Comparison of ENCODE assay signal across 8 mouse cellular contexts in the genomic region with DNA sequence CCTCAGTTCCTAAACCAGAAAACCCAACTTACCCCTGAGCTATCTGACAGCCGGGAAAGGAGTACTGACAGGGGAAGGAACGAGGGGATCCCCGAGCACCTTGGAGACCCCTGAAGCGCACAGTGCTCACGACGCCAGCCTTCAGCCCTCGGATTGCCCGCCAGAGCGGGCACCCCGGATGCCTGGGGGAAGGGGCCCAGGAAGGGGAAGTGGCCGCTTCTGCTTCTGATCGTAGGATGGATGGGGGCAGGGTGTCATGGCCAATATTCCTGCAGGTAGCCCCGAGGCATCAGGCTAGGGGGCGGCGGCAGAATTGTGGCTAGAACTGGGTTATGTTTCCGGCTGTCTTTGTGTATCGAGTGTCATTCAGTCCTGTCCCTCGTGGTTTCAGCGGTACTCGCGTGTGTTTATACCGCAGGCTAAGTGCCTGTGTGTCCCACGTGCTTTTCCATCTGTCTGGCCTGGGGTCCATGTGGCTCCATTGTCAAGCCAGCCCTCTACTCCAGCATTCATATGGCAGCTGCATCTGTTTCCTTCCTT. TPM values are rescaled to one million over a fixed set of nuclear protein-coding genes. Genes with fewer than 3 reads are reported as not detected.
DNase-seq lines count a peak whose midpoint lies in the region; ATAC-seq and TF ChIP-seq lines count a peak whose summit lies in the region.

No protein-coding gene starts in this region.

- TF ChIP-seq POLR2A in bone marrow, adult 2 months (IDR thresholded peaks at IDR 0.05; ENCODE audit: borderline replicate concordance, control insufficient read depth, low read depth, low read length): no peak

- peaks cover 80% of the 10 kb centered on the region for H3K36me3 ChIP-seq in heart, embryonic 13.5 days
- peaks cover 69% of the 10 kb centered on the region for H3K36me3 ChIP-seq in limb, embryonic 13.5 days
- H3K36me3 ChIP-seq in midbrain, embryonic 16.5 days (ENCODE audit: control insufficient read depth, insufficient read depth, low read length): peaks cover 45% of the 10 kb centered on the region

- peak overlapping the region; percentile 92 for H3K4me2 ChIP-seq in heart, embryonic 13.5 days
- peak overlapping the region; percentile 93 for H3K4me2 ChIP-seq in limb, embryonic 13.5 days (replicated peaks)
- H3K4me2 ChIP-seq in midbrain, embryonic 16.5 days (ENCODE audit: low read length): peak overlapping the region; percentile 78

- H3K9ac ChIP-seq in heart, embryonic 13.5 days: peak overlapping the region; percentile 81
- peak overlapping the region; percentile 67 for H3K9ac ChIP-seq in limb, embryonic 13.5 days
- H3K9ac ChIP-seq in midbrain, embryonic 16.5 days (ENCODE audit: low read depth, low read length): peak overlapping the region; percentile 86

- H3K27me3 ChIP-seq in heart, embryonic 13.5 days (replicated peaks): no peaks in the 10 kb centered on the region
- H3K27me3 ChIP-seq in limb, embryonic 13.5 days: no peaks in the 10 kb centered on the region
- H3K27me3 ChIP-seq in midbrain, embryonic 16.5 days (ENCODE audit: control insufficient read depth, insufficient read depth, low read depth, low read length): no peaks in the 10 kb centered on the region

- 0 out of 2 replicates have a peak, but pooled peaks have one; percentile 9 for ATAC-seq in heart, embryonic 13.5 days (ENCODE audit: extremely low read depth, insufficient number of reproducible peaks, low FRiP score, low TSS enrichment)
- ATAC-seq in limb, embryonic 13.5 days (ENCODE audit: low FRiP score, low read depth): peak; percentile 38
- peak; percentile 70 for ATAC-seq in midbrain, embryonic 16.5 days

- no peak for TF ChIP-seq CTCF in bone marrow, adult 2 months (IDR thresholded peaks at IDR 0.05; ENCODE audit: control insufficient read depth, insufficient read depth, low read length)

- peak; percentile 23 to 29 for DNase-seq in left cerebral cortex, postnatal 36 days (ENCODE audit: low spot score in 2 of 2)
- DNase-seq in left cerebral cortex, postnatal 14 days (ENCODE audit: low spot score in 2 of 2): no peak
- DNase-seq in thymus, postnatal 0 days (ENCODE audit: low spot score): peak; percentile 64
- DNase-seq in left cerebral cortex, adult 8-10 months (ENCODE audit: low spot score in 2 of 2): no peak

- intact Hi-C loops in left cerebral cortex, postnatal 36 days (cut with DNase I): no loop called here
- intact Hi-C loops in left cerebral cortex, postnatal 14 days (cut with DNase I): no loop called here

- H3K4me1 ChIP-seq in bone marrow, adult 2 months (ENCODE audit: control insufficient read depth, insufficient read depth, low read length): peaks cover 11% of the 10 kb centered on the region
- peaks cover 9% of the 10 kb centered on the region for H3K4me1 ChIP-seq in heart, embryonic 13.5 days
- H3K4me1 ChIP-seq in limb, embryonic 13.5 days: peaks cover 8% of the 10 kb centered on the region
- peaks cover 5% of the 10 kb centered on the region; the same call in 1 of the 2 replicates for H3K4me1 ChIP-seq in midbrain, embryonic 16.5 days (ENCODE audit: control insufficient read depth, insufficient read depth, low read length)

- H3K27ac ChIP-seq in bone marrow, adult 2 months (ENCODE audit: control insufficient read depth, insufficient read depth, low read depth, low read length, poor library complexity): peak overlapping the region; percentile 40
- H3K27ac ChIP-seq in heart, embryonic 13.5 days (replicated peaks): no peak overlapping the region
- no peak overlapping the region for H3K27ac ChIP-seq in limb, embryonic 13.5 days
- H3K27ac ChIP-seq in midbrain, embryonic 16.5 days (ENCODE audit: low read length): peak overlapping the region; percentile 76

- under 1% methylated on average over 23 of the region's 23 CpGs for WGBS in bone marrow, adult 2 months
- 2% methylated on average over 23 of the region's 23 CpGs for WGBS in heart, embryonic 13.5 days
- WGBS in limb, embryonic 13.5 days: 1% methylated on average over 23 of the region's 23 CpGs
- WGBS in midbrain, embryonic 16.5 days: 2% methylated on average over 23 of the region's 23 CpGs

- no peaks in the 10 kb centered on the region for H3K9me3 ChIP-seq in heart, embryonic 13.5 days
- H3K9me3 ChIP-seq in limb, embryonic 13.5 days: no peaks in the 10 kb centered on the region
- no peaks in the 10 kb centered on the region for H3K9me3 ChIP-seq in midbrain, embryonic 16.5 days (replicated peaks; ENCODE audit: control insufficient read depth, low read length, poor library complexity, severe bottlenecking)

- H3K4me3 ChIP-seq in bone marrow, adult 2 months (replicated peaks; ENCODE audit: control insufficient read depth, low read depth, low read length): peak overlapping the region; percentile 87
- peak overlapping the region; percentile 64 for H3K4me3 ChIP-seq in heart, embryonic 13.5 days
- H3K4me3 ChIP-seq in limb, embryonic 13.5 days: peak overlapping the region; percentile 56
- peak overlapping the region; percentile 70 for H3K4me3 ChIP-seq in midbrain, embryonic 16.5 days (ENCODE audit: low read depth, low read length)

RNA-seq across cellular contexts. Expression of a gene that starts 0.5 kb away (rescaled TPM):
- total RNA-seq in left cerebral cortex, postnatal 36 days (2021): 10 to 100 TPM; 10.8 to 19.5 TPM
- 10 to 100 TPM; 15.8 to 17.5 TPM for total RNA-seq in left cerebral cortex, postnatal 14 days (2021)
- polyA plus RNA-seq in bone marrow, adult 2 months (2011; ENCODE audit: insufficient read depth, insufficient read length, low replicate concordance, missing spikeins): 45.7 and 112 TPM in 2 replicates
- polyA plus RNA-seq in heart, embryonic 13.5 days (2015; fragmentation: Nextera tagmentation; extraction: Ambion mirVana): 6.9 and 7.6 TPM in 2 replicates
- 7.3 and 9.0 TPM in 2 replicates for polyA plus RNA-seq in limb, embryonic 13.5 days (2015; fragmentation: Nextera tagmentation; extraction: Ambion mirVana)
- 40.3 and 42.1 TPM in 2 replicates for polyA plus RNA-seq in midbrain, embryonic 16.5 days (2015; fragmentation: Nextera tagmentation; extraction: Ambion mirVana)
- polyA plus RNA-seq in thymus, postnatal 0 days (2015; fragmentation: Nextera tagmentation; extraction: Ambion mirVana): 30.9 and 35.0 TPM in 2 replicates
- 10 to 100 TPM; 11.6 to 18.1 (median 15.7) TPM for total RNA-seq in left cerebral cortex, adult 8-10 months (2022)

RNA-seq across cellular contexts. Expression of a gene that starts 13.3 kb away (rescaled TPM):
- total RNA-seq in left cerebral cortex, postnatal 36 days (2021): under 1 TPM; 0.37 to 0.57 TPM
- under 1 TPM; 0.59 to 0.76 TPM for total RNA-seq in left cerebral cortex, postnatal 14 days (2021)
- polyA plus RNA-seq in bone marrow, adult 2 months (2011; ENCODE audit: insufficient read depth, insufficient read length, low replicate concordance, missing spikeins): 1.3 and 3.8 TPM in 2 replicates
- polyA plus RNA-seq in heart, embryonic 13.5 days (2015; fragmentation: Nextera tagmentation; extraction: Ambion mirVana): 0.32 and 0.34 TPM in 2 replicates
- polyA plus RNA-seq in limb, embryonic 13.5 days (2015; fragmentation: Nextera tagmentation; extraction: Ambion mirVana): 0.83 and 0.98 TPM in 2 replicates
- polyA plus RNA-seq in midbrain, embryonic 16.5 days (2015; fragmentation: Nextera tagmentation; extraction: Ambion mirVana): 0.69 and 0.88 TPM in 2 replicates
- 0.31 and 0.53 TPM in 2 replicates for polyA plus RNA-seq in thymus, postnatal 0 days (2015; fragmentation: Nextera tagmentation; extraction: Ambion mirVana)
- under 1 TPM; 0.57 to 0.68 (median 0.64) TPM for total RNA-seq in left cerebral cortex, adult 8-10 months (2022)

RNA-seq across cellular contexts. Expression of a gene that starts 18.0 kb away (rescaled TPM):
- 10 to 100 TPM; 23.7 to 31.1 TPM for total RNA-seq in left cerebral cortex, postnatal 36 days (2021)
- 10 to 100 TPM; 27.9 to 28.9 TPM for total RNA-seq in left cerebral cortex, postnatal 14 days (2021)
- polyA plus RNA-seq in bone marrow, adult 2 months (2011; ENCODE audit: insufficient read depth, insufficient read length, low replicate concordance, missing spikeins): 10.6 and 13.5 TPM in 2 replicates
- polyA plus RNA-seq in heart, embryonic 13.5 days (2015; fragmentation: Nextera tagmentation; extraction: Ambion mirVana): 15.1 and 16.6 TPM in 2 replicates
- 38.2 and 38.7 TPM in 2 replicates for polyA plus RNA-seq in limb, embryonic 13.5 days (2015; fragmentation: Nextera tagmentation; extraction: Ambion mirVana)
- 38.8 and 44.3 TPM in 2 replicates for polyA plus RNA-seq in midbrain, embryonic 16.5 days (2015; fragmentation: Nextera tagmentation; extraction: Ambion mirVana)
- polyA plus RNA-seq in thymus, postnatal 0 days (2015; fragmentation: Nextera tagmentation; extraction: Ambion mirVana): 18.3 and 22.1 TPM in 2 replicates
- 10 to 100 TPM; 27.1 to 29.1 (median 27.8) TPM for total RNA-seq in left cerebral cortex, adult 8-10 months (2022)

RNA-seq across cellular contexts. Expression of a gene that starts 18.0 kb away (rescaled TPM):
- total RNA-seq in left cerebral cortex, postnatal 36 days (2021): 10 to 100 TPM; 37.1 to 40.1 TPM
- 10 to 100 TPM; 42.9 to 44.0 TPM for total RNA-seq in left cerebral cortex, postnatal 14 days (2021)
- polyA plus RNA-seq in bone marrow, adult 2 months (2011; ENCODE audit: insufficient read depth, insufficient read length, low replicate concordance, missing spikeins): 22.2 and 44.4 TPM in 2 replicates
- 25.3 and 27.4 TPM in 2 replicates for polyA plus RNA-seq in heart, embryonic 13.5 days (2015; fragmentation: Nextera tagmentation; extraction: Ambion mirVana)
- polyA plus RNA-seq in limb, embryonic 13.5 days (2015; fragmentation: Nextera tagmentation; extraction: Ambion mirVana): 48.6 and 52.7 TPM in 2 replicates
- polyA plus RNA-seq in midbrain, embryonic 16.5 days (2015; fragmentation: Nextera tagmentation; extraction: Ambion mirVana): 55.5 and 57.1 TPM in 2 replicates
- polyA plus RNA-seq in thymus, postnatal 0 days (2015; fragmentation: Nextera tagmentation; extraction: Ambion mirVana): 37.2 and 39.2 TPM in 2 replicates
- total RNA-seq in left cerebral cortex, adult 8-10 months (2022): 10 to 100 TPM; 32.9 to 37.1 (median 35.3) TPM

RNA-seq across cellular contexts. Expression of a gene that starts 23.4 kb away (rescaled TPM):
- total RNA-seq in left cerebral cortex, postnatal 36 days (2021): 10 to 100 TPM; 19.2 to 20.8 TPM
- total RNA-seq in left cerebral cortex, postnatal 14 days (2021): 10 to 100 TPM; 23.0 to 27.4 TPM
- polyA plus RNA-seq in bone marrow, adult 2 months (2011; ENCODE audit: insufficient read depth, insufficient read length, low replicate concordance, missing spikeins): 5.9 and 9.7 TPM in 2 replicates
- 2.4 and 3.9 TPM in 2 replicates for polyA plus RNA-seq in heart, embryonic 13.5 days (2015; fragmentation: Nextera tagmentation; extraction: Ambion mirVana)
- polyA plus RNA-seq in limb, embryonic 13.5 days (2015; fragmentation: Nextera tagmentation; extraction: Ambion mirVana): 8.5 and 8.7 TPM in 2 replicates
- 58.9 and 65.7 TPM in 2 replicates for polyA plus RNA-seq in midbrain, embryonic 16.5 days (2015; fragmentation: Nextera tagmentation; extraction: Ambion mirVana)
- polyA plus RNA-seq in thymus, postnatal 0 days (2015; fragmentation: Nextera tagmentation; extraction: Ambion mirVana): 15.1 and 18.3 TPM in 2 replicates
- 10 to 100 TPM; 16.4 to 19.4 (median 17.9) TPM for total RNA-seq in left cerebral cortex, adult 8-10 months (2022)

Comparison
In these comparisons a context has a peak if more than half of its experiments do, and no peak if none do; other contexts are left out.
1. DNase-seq: peak in left cerebral cortex, postnatal 36 days (2 of 2) and thymus, postnatal 0 days (single experiment); none in left cerebral cortex, postnatal 14 days (0 of 2) and left cerebral cortex, adult 8-10 months (0 of 2).
2. H3K27ac ChIP-seq: peak in bone marrow, adult 2 months (single experiment) and midbrain, embryonic 16.5 days (single experiment); none in heart, embryonic 13.5 days (single experiment) and limb, embryonic 13.5 days (single experiment).
3. ATAC-seq: peak in every context shown above with its lines; median percentile 70 in midbrain, embryonic 16.5 days; 38 in limb, embryonic 13.5 days; 9 in heart, embryonic 13.5 days.
4. Peak in every context shown above with its lines, with median percentiles within 50 percentile points of each other: H3K4me3 ChIP-seq, H3K4me2 ChIP-seq and H3K9ac ChIP-seq.